ENCODE assay signal across 8 mouse cellular contexts in the genomic region with DNA sequence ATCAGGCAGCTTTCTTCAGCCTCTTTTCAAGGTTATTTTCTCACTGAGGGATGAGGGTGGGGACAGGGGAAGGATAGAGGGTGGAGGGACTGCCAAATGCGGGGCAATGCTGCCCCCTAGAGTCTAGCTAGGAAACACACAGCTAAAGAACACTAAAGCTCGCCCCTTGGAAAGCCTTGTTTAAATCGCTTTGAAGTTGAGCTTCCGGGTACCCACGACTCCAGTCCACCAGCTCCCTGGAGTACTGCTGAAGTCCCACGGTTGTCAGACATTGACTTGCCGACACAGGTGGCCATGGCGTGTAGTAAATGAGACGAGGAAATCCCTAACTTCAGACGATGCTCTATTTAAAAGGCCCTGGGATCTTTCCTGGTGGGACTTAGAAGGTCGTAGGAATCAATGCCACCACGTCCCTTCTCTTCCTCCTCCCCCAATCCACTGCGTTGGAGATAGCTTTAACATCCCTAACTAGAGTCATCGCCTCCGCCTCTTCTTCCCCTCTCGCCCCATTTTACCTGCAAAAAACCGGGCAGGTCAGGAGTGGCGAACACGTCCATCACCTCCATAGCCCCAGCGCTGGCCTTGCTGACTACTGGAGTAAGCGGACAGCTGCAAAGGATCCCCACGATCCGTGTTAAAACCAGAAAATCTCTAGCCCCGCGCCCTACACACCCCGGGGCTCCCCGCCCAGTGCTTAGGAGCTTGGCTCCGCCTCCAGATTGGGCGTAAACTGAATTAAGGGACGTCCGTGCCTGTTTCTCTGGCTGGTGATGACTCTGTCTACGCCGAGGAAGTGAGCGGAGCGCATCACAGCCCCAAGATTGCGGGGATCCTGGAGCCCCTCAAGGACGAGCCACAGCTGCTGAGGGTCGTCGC. TPM values are rescaled to one million over a fixed set of nuclear protein-coding genes. Genes with fewer than 3 reads are reported as not detected.
DNase-seq lines count a peak whose midpoint lies in the region; ATAC-seq and TF ChIP-seq lines count a peak whose summit lies in the region.

No protein-coding gene starts in this region.

- no peak for TF ChIP-seq POLR2A in kidney, adult 2 months (IDR thresholded peaks at IDR 0.05; ENCODE audit: low read depth, low read length)

- DNase-seq in urinary bladder, adult 18-20 months (ENCODE audit: low spot score in 2 of 2), result peak; percentile 74 to 79
- no peak for DNase-seq in urinary bladder, postnatal 10 days (ENCODE audit: low spot score)
- peak; percentile 73 for DNase-seq in embryonic facial prominence, embryonic 10.5 days (ENCODE audit: low spot score)
- DNase-seq in heart, adult 18-20 months, result peak; percentile 90 to 92
- peak; percentile 89 for DNase-seq in kidney, adult 2 months
- peak; percentile 70 to 80 for DNase-seq in spleen, adult 18-20 months

- H3K27me3 ChIP-seq in embryonic facial prominence, embryonic 10.5 days (replicated peaks; ENCODE audit: low read depth, poor library complexity, severe bottlenecking), result no peaks in the 10 kb centered on the region
- no peaks in the 10 kb centered on the region for H3K27me3 ChIP-seq in kidney, adult 2 months (replicated peaks; ENCODE audit: control insufficient read depth, insufficient read depth, low read length)
- H3K27me3 ChIP-seq in limb, embryonic 13.5 days, result no peaks in the 10 kb centered on the region
- no peaks in the 10 kb centered on the region for H3K27me3 ChIP-seq in midbrain, embryonic 15.5 days (replicated peaks)

- peak overlapping the region; percentile 99 for H3K4me2 ChIP-seq in limb, embryonic 13.5 days (replicated peaks)
- H3K4me2 ChIP-seq in midbrain, embryonic 15.5 days, result peak overlapping the region; percentile 87

- H3K27ac ChIP-seq in embryonic facial prominence, embryonic 10.5 days (replicated peaks), result peak overlapping the region; percentile 75
- peak overlapping the region; percentile 55 for H3K27ac ChIP-seq in kidney, adult 2 months (ENCODE audit: insufficient read depth, low read depth, low read length)
- peak overlapping the region; percentile 70; the same call in 1 of the 2 replicates for H3K27ac ChIP-seq in limb, embryonic 13.5 days
- H3K27ac ChIP-seq in midbrain, embryonic 15.5 days, result peak overlapping the region; percentile 53; the same call in 1 of the 2 replicates

- under 1% methylated on average over 39 of the region's 39 CpGs for WGBS in embryonic facial prominence, embryonic 10.5 days
- under 1% methylated on average over 39 of the region's 39 CpGs for whole genome bisulfite sequencing in kidney, adult 2 months
- WGBS in limb, embryonic 13.5 days, result 0% methylated on average over 39 of the region's 39 CpGs
- 0% methylated on average over 39 of the region's 39 CpGs for WGBS in midbrain, embryonic 15.5 days

- ATAC-seq in limb, embryonic 13.5 days (ENCODE audit: low FRiP score, low read depth), result peak; percentile 66
- ATAC-seq in midbrain, embryonic 15.5 days (replicated peaks), result peak; percentile 61

- TF ChIP-seq CTCF in kidney, adult 2 months (conservative IDR thresholded peaks at IDR 0.05; ENCODE audit: insufficient read depth, insufficient read length, low read depth, low read length), result peak; percentile 88

- peaks cover 20% of the 10 kb centered on the region for H3K4me1 ChIP-seq in embryonic facial prominence, embryonic 10.5 days
- no peaks in the 10 kb centered on the region for H3K4me1 ChIP-seq in kidney, adult 2 months (ENCODE audit: control insufficient read depth, insufficient read depth, low read length)
- H3K4me1 ChIP-seq in limb, embryonic 13.5 days, result peaks cover 12% of the 10 kb centered on the region; the same call in 1 of the 2 replicates
- H3K4me1 ChIP-seq in midbrain, embryonic 15.5 days, result peaks cover 9% of the 10 kb centered on the region; the same call in 1 of the 2 replicates

- peak overlapping the region; percentile 67 for H3K4me3 ChIP-seq in embryonic facial prominence, embryonic 10.5 days
- peak overlapping the region; percentile 67 for H3K4me3 ChIP-seq in kidney, adult 2 months (ENCODE audit: insufficient read depth, low read depth, low read length)
- peak overlapping the region; percentile 75 for H3K4me3 ChIP-seq in limb, embryonic 13.5 days
- H3K4me3 ChIP-seq in midbrain, embryonic 15.5 days, result peak overlapping the region; percentile 61

- no peaks in the 10 kb centered on the region for H3K9me3 ChIP-seq in embryonic facial prominence, embryonic 10.5 days
- H3K9me3 ChIP-seq in limb, embryonic 13.5 days, result no peaks in the 10 kb centered on the region
- H3K9me3 ChIP-seq in midbrain, embryonic 15.5 days, result no peaks in the 10 kb centered on the region

- peaks cover 17% of the 10 kb centered on the region for H3K36me3 ChIP-seq in embryonic facial prominence, embryonic 10.5 days (replicated peaks)
- no peaks in the 10 kb centered on the region for H3K36me3 ChIP-seq in kidney, adult 2 months (ENCODE audit: control insufficient read depth, insufficient read depth, low read length)
- peaks cover 12% of the 10 kb centered on the region for H3K36me3 ChIP-seq in limb, embryonic 13.5 days
- H3K36me3 ChIP-seq in midbrain, embryonic 15.5 days (replicated peaks), result no peaks in the 10 kb centered on the region

- H3K9ac ChIP-seq in limb, embryonic 13.5 days, result peak overlapping the region; percentile 75
- H3K9ac ChIP-seq in midbrain, embryonic 15.5 days, result peak overlapping the region; percentile 50

RNA-seq across cellular contexts. Expression of a gene that starts 1.0 kb away (rescaled TPM):
- polyA plus RNA-seq in embryonic facial prominence, embryonic 10.5 days (2016; fragmentation: Nextera tagmentation; extraction: Ambion mirVana), result 10.0 and 12.0 TPM in 2 replicates
- total RNA-seq in heart, adult 18-20 months (2021), result 10 to 100 TPM; 20.8 to 25.0 TPM
- polyA plus RNA-seq in kidney, adult 2 months (2012; rRNA removed), result 9.3 and 10.3 TPM in 2 replicates
- 8.4 and 8.5 TPM in 2 replicates for polyA plus RNA-seq in limb, embryonic 13.5 days (2015; fragmentation: Nextera tagmentation; extraction: Ambion mirVana)
- 13.2 and 16.0 TPM in 2 replicates for polyA plus RNA-seq in midbrain, embryonic 15.5 days (2015; fragmentation: Nextera tagmentation; extraction: Ambion mirVana)

RNA-seq across cellular contexts. Expression of a gene that starts 10.5 kb away (rescaled TPM):
- polyA plus RNA-seq in embryonic facial prominence, embryonic 10.5 days (2016; fragmentation: Nextera tagmentation; extraction: Ambion mirVana), result 10.4 and 11.8 TPM in 2 replicates
- 10 to 100 TPM; 97.1 to 99.1 TPM for total RNA-seq in heart, adult 18-20 months (2021)
- 60.4 and 63.4 TPM in 2 replicates for polyA plus RNA-seq in kidney, adult 2 months (2012; rRNA removed)
- 13.1 and 13.2 TPM in 2 replicates for polyA plus RNA-seq in limb, embryonic 13.5 days (2015; fragmentation: Nextera tagmentation; extraction: Ambion mirVana)
- polyA plus RNA-seq in midbrain, embryonic 15.5 days (2015; fragmentation: Nextera tagmentation; extraction: Ambion mirVana), result 6.6 and 8.7 TPM in 2 replicates

RNA-seq across cellular contexts. Expression of a gene that starts 52.3 kb away (rescaled TPM):
- 52.0 and 53.9 TPM in 2 replicates for polyA plus RNA-seq in embryonic facial prominence, embryonic 10.5 days (2016; fragmentation: Nextera tagmentation; extraction: Ambion mirVana)
- 10 to 100 TPM; 53.9 to 57.9 TPM for total RNA-seq in heart, adult 18-20 months (2021)
- polyA plus RNA-seq in kidney, adult 2 months (2012; rRNA removed), result 36.6 and 48.6 TPM in 2 replicates
- polyA plus RNA-seq in limb, embryonic 13.5 days (2015; fragmentation: Nextera tagmentation; extraction: Ambion mirVana), result 71.0 and 75.5 TPM in 2 replicates
- 71.8 and 72.8 TPM in 2 replicates for polyA plus RNA-seq in midbrain, embryonic 15.5 days (2015; fragmentation: Nextera tagmentation; extraction: Ambion mirVana)
